Mouse (Mus musculus) thymus, adult 2 months (tissue): Measurements from ENCODE around the gene Oprd1. TPM values are rescaled to one million over a fixed set of nuclear protein-coding genes. Genes with fewer than 3 reads are reported as not detected.

Experiments used
- DNase-seq: peaks from one replicate; pipeline ENCODE4 v3.0.0; 2021
- H3K27ac ChIP-seq: fragments of 200-500 bp; 2 replicates; pipeline ENCODE4 v1.5.1; 2012; ENCODE audit warnings: low read length, control low read depth; ENCODE audit not compliant: control insufficient read depth, insufficient read depth
- H3K27me3 ChIP-seq: fragments of 200-500 bp; 2 replicates; pipeline ENCODE4 v1.6.1; 2012; ENCODE audit warnings: mild to moderate bottlenecking, low read length, moderate library complexity, mixed read lengths; ENCODE audit not compliant: control insufficient read depth, insufficient read depth
- H3K36me3 ChIP-seq: fragments of 200-500 bp; 2 replicates; pipeline ENCODE4 v1.6.1; 2012; ENCODE audit warnings: mild to moderate bottlenecking, low read length, moderate library complexity; ENCODE audit not compliant: control insufficient read depth, insufficient read depth
- H3K4me1 ChIP-seq: fragments of 200-500 bp; replicated peaks from 2 replicates; pipeline ENCODE4 v1.6.1; 2012; ENCODE audit warnings: low read length; ENCODE audit not compliant: control insufficient read depth, insufficient read depth
- H3K4me3 ChIP-seq: fragments of 200-500 bp; 2 replicates; pipeline ENCODE4 v1.5.1; 2012; ENCODE audit warnings: mild to moderate bottlenecking, low read length, control low read depth, moderate library complexity; ENCODE audit not compliant: control insufficient read depth, insufficient read depth
- CTCF ChIP-seq: fragments of 200-500 bp; IDR thresholded peaks from 2 replicates; pipeline ENCODE4 v1.5.1; 2012; ENCODE audit warnings: mild to moderate bottlenecking, control low read depth, low read length, moderate library complexity, borderline replicate concordance; ENCODE audit not compliant: control insufficient read depth, poor library complexity, insufficient read depth; ENCODE audit errors: extremely low read depth
- POLR2A ChIP-seq: fragments of 200-500 bp; IDR thresholded peaks from 2 replicates; pipeline ENCODE4 v1.6.1; 2012; ENCODE audit warnings: mild to moderate bottlenecking, low read length, control low read depth, moderate library complexity; ENCODE audit not compliant: control insufficient read depth, poor library complexity, insufficient read depth; ENCODE audit errors: extremely low read depth
- WGBS: fragments of 180-500 bp; shearing (Covaris S2); methylation state at CpG from one replicate; pipeline ENCODE4 v1.1.7; 2018; 5-methylcytosine and 5-hydroxymethylcytosine counted together
- polyA plus RNA-seq: library from polyadenylated mRNA; depleted of rRNA; stranded (reverse); fragments of >200 nt; gene quantifications from 2 replicates; pipeline ENCODE4 v1.2.3, GENCODE M21; 2012

Gene Oprd1
- polyA plus RNA-seq, 1 experiment = 4.3 TPM

DNA sequence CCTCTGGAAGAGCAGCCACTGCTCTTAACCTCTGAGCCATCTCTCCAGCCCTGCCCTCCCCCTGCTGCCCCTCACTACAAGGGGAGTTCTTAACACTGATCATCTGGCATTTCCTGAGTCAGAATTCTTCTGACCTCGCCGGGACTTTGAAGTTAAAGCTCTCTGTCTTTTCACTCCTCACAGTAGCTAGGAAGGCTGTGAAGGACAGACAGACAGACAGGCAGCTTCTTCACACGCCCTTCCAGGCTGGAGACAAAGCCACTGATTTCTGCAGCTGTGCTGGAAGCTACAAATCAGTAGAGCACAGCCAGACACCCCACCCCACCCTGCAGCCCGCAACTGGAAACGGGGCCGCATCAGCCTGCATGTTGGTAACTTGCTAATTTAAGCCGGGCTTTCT lies 7.3 kb downstream of the Oprd1 start:
- WGBS = 81% methylated on average over 7 of the region's 7 CpGs
- H3K4me1 ChIP-seq = no peaks in the 10 kb centered on the region
- H3K4me3 ChIP-seq = no peak overlapping the region
- no peaks in the 10 kb centered on the region for H3K27me3 ChIP-seq
- no peaks in the 10 kb centered on the region for H3K36me3 ChIP-seq
- no peak overlapping the region for H3K27ac ChIP-seq
- no peak for DNase-seq
- TF ChIP-seq POLR2A = no peak
- TF ChIP-seq CTCF = no peak

DNA sequence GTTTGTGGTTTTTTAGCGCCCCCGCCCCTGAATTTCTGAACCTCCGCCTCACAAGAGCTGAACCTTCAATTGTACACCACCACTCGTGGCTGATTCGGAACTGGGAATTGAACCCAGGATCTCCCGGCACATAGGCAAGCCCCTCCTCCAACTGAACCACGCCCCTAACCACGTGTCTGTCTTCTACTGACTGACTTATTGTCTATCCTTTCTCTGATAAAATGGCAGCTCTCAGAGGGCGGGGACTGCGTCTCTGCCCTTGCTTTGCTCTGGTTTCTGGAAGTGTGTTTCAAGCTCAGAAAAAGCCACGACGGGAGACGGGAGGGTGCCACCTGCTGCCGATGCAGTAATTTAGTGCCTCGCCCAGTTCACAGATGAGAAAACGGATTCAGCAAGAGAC lies 10.4 kb downstream of the Oprd1 start:
- TF ChIP-seq CTCF (no peak), POLR2A (no peak)
- Histone ChIP-seq H3K4me3 (no peak overlapping the region), H3K4me1 (no peaks in the 10 kb centered on the region), H3K27me3 (no peaks in the 10 kb centered on the region), H3K36me3 (no peaks in the 10 kb centered on the region), H3K27ac (no peak overlapping the region)
- no peak for DNase-seq
- 66% methylated on average over 16 of the region's 16 CpGs for WGBS

DNA sequence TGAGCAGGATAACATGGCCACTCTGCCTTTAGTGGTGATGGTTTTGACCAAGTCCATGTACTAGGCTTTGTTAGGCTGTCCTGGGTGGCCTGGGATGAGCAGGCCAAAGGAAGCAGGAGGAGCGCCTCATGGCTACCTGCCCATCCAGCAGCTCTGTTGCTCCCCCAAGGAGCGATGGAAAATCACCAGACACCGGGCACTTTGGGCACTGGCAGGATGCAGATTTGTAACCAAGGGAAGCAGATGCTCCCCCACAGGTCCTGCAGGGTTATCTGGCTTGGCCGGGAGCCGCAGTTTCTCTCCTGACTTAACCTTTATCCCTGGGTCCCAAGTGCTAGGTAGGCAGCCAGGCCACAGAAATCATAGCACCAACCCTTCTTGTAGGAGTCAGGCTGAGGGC lies 10.9 kb downstream of the Oprd1 start:
- no peaks in the 10 kb centered on the region for H3K36me3 ChIP-seq
- TF ChIP-seq POLR2A = no peak
- no peak for TF ChIP-seq CTCF
- 98% methylated on average over 5 of the region's 5 CpGs for WGBS
- H3K4me1 ChIP-seq = no peaks in the 10 kb centered on the region
- H3K27me3 ChIP-seq = no peaks in the 10 kb centered on the region
- H3K27ac ChIP-seq = no peak overlapping the region
- no peak overlapping the region for H3K4me3 ChIP-seq
- no peak for DNase-seq

DNA sequence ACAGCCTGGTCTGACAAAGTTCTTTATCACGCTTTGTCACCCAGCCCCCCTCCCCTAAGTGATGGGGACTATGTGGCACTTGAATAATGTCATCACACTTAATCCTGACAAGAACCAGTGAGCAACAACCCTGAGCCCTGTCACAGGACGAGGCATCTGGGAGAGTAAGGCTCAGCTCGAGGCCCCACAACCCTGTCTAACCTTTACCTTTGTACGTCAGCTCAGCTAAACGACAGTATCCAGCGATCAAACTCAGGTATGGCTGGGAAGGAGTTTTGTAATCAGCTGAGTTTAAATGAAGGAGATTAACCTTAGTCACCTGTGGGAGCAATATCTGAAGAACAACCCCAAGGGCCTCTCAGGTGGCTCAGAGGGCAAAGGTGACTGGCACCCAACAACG lies 12.0 kb downstream of the Oprd1 start:
- no peak for DNase-seq
- Histone ChIP-seq H3K27me3 (no peaks in the 10 kb centered on the region), H3K36me3 (no peaks in the 10 kb centered on the region), H3K4me3 (no peak overlapping the region), H3K4me1 (no peaks in the 10 kb centered on the region), H3K27ac (no peak overlapping the region)
- WGBS = 95% methylated on average over 7 of the region's 7 CpGs
- TF ChIP-seq CTCF (no peak), POLR2A (no peak)

DNA sequence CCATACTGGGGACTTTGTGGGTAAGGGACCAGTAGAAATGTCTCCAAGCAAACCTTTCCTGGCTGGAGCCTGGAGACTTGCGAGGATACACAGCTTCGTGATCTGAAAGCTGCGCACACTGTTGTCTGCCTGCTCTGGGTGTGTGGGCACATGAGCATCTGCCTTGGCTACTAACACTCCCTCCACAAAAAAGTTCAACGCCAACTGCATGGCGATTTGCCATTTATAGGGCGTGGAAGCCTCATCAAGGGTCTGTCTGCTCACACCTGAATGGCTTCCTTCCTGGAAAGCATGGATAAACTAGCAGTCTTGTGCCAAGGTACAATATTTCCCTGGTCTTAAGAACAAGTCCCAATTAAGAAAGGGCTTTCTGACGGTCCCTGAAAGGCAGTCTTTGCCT lies 12.5 kb downstream of the Oprd1 start:
- Histone ChIP-seq H3K4me1 (no peaks in the 10 kb centered on the region), H3K27ac (no peak overlapping the region), H3K27me3 (no peaks in the 10 kb centered on the region), H3K4me3 (no peak overlapping the region), H3K36me3 (no peaks in the 10 kb centered on the region)
- TF ChIP-seq POLR2A (no peak), CTCF (no peak)
- WGBS = 95% methylated on average over 7 of the region's 7 CpGs
- DNase-seq = no peak

DNA sequence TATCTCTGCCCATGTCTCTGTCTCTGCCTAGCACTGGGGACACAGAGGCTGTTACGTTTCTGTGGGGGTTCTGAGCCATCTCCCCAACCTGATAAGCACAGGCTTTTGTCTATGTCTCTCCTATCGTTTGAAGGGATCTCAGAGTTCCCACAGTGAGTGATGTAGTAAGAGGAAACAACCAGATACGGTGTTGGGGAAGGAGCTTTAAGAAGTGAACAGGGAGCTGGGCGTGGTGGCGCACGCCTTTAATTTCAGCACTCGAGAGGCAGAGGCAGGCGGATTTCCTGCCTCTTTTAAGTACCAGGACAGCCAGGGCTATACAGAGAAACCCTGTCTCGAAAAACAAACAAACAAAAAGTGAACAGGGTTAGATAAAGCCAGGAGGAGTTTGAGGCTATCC lies 13.2 kb downstream of the Oprd1 start:
- no peaks in the 10 kb centered on the region for H3K27me3 ChIP-seq
- no peak overlapping the region for H3K27ac ChIP-seq
- no peaks in the 10 kb centered on the region for H3K36me3 ChIP-seq
- no peak for TF ChIP-seq POLR2A
- no peak for TF ChIP-seq CTCF
- WGBS = 79% methylated on average over 9 of the region's 9 CpGs
- no peak for DNase-seq
- no peaks in the 10 kb centered on the region for H3K4me1 ChIP-seq
- H3K4me3 ChIP-seq = no peak overlapping the region

DNA sequence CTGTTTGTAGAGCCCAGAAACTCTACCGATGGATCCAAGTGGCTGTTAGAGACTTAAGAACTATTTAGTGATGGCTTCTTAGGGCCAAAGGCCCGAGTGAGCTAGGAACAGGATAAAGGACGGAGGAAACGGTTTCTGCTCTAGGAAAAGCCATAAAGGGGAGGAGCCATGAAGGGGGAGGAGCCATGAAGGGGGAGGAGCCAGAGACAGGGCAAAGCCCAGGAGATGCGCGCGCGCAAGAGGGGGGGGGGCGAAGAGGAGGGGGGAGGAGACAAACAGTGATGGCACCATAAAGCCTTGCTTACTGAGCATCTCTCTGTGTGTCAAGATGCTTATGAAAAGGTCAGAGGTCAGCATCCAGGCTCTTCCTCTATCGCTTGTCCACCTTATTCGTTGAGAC lies 13.6 kb downstream of the Oprd1 start:
- no peaks in the 10 kb centered on the region for H3K27me3 ChIP-seq
- TF ChIP-seq POLR2A = no peak
- no peak for TF ChIP-seq CTCF
- WGBS = 87% methylated on average over 11 of the region's 11 CpGs

DNA sequence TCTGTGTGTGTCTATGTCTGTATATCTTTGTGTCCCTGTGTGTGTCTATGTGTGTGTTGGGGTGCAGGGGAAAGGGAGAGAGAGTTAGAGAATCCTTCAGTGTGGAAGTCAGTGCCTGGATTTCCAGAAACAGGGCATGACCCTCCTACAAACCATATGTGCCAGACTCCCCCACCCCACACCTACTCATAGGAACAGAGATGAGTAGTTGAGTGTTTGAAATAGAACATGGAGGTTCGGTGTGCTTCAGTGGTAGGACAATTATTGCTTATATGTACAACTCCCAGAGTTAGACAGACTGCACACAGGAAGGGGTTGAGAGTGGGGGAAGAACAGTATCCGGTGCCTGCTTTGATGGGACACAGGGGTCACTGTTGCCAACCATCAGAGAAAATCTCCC lies 14.2 kb downstream of the Oprd1 start:
- Histone ChIP-seq H3K4me3 (no peak overlapping the region), H3K4me1 (no peaks in the 10 kb centered on the region), H3K27me3 (no peaks in the 10 kb centered on the region), H3K27ac (no peak overlapping the region), H3K36me3 (no peaks in the 10 kb centered on the region)
- no peak for DNase-seq
- WGBS = 92% methylated on average over 2 of the region's 2 CpGs
- TF ChIP-seq CTCF (no peak), POLR2A (no peak)

More for the DNA sequence above, 13.6 kb downstream of the Oprd1 start:
- Histone ChIP-seq H3K4me3 (no peak overlapping the region), H3K4me1 (no peaks in the 10 kb centered on the region), H3K27ac (no peak overlapping the region), H3K36me3 (no peaks in the 10 kb centered on the region)
- no peak for DNase-seq
